Mouse (Mus musculus) stomach, postnatal 0 days (tissue): ENCODE results near the gene Cxcl17.

ENCODE experiments used
- CTCF ChIP-seq: IDR thresholded peaks from 2 replicates; pipeline ENCODE4 v1.5.1; 2016; ENCODE audit warnings: antibody characterized with exemption, low read depth, mild to moderate bottlenecking, moderate library complexity
- EP300 ChIP-seq: optimal IDR thresholded peaks from 2 replicates; pipeline ENCODE3; 2016; ENCODE audit warnings: antibody characterized with exemption

DNA sequence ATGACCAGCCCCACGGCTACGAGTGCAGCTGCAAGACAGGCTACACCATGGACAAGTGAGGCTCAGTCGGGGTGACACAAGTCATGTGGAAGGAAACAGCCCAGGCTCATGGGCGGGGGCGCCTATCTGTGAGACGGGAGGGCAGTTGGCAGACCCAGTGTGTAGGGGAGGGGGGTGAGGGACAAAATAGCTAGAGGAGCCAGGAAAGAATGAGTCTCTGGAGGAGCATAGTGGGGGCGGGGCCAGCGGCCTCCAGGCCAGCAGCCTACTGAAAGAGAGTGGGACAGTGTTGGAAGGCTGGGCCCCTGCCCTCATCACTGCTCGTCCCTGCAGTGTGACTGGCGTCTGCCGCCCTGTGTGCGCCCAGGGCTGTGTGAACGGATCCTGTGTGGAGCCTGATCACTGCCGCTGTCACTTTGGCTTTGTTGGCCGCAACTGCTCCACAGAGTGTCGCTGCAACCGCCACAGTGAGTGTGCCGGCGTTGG is 53.9 kb downstream of the Cxcl17 start:
- no peak for TF ChIP-seq CTCF
- TF ChIP-seq EP300 = no peak
